9 mouse cellular contexts compared by ENCODE assay signal in the genomic region with DNA sequence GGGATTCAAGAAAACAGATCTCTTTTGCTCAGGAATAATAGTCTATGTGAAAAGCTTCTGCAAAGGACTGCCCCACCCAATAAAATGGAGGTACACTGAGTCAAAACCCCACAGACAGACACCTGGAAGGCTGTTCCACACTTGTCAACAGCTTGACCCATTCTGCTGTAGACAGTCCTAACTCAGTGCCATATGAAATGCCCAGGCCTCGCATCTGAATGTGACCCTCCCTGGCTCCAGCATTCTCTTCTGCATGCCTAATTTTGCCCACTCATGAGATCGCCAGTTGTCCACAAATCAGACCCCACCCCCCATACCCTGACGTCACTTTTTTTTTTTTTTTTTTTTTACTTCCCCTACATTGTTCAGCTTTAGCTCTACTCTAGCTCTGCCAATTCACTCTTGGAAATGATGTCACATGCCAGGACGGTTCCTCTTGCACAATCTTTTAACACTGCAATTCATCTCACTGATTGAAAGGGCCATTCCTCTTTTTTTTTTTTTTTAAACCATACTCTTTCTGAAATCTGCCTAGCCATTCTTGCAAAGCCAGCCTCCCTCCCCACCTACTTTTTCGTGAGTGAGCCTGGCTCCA. TPM values are rescaled to one million over a fixed set of nuclear protein-coding genes. Genes with fewer than 3 reads are reported as not detected.
A peak's percentile ranks its signal among the peaks of the same experiment; 100 is the strongest.
DNase-seq lines count a peak whose midpoint lies in the region; ATAC-seq and TF ChIP-seq lines count a peak whose summit lies in the region.
"Had no signal": no experiment of that assay in that cellular context is flagged by ENCODE, and none has a peak within 500 bp of the region (broad histone marks: within the 10 kb centered on the region; RNA-seq: fewer than 3 reads in every experiment).

No protein-coding gene starts in this region.

- no peak for TF ChIP-seq CTCF in liver, embryonic 14.5 days (IDR thresholded peaks at IDR 0.05; ENCODE audit: low read depth)

- 59% methylated on average over 5 of the region's 5 CpGs for WGBS in midbrain, embryonic 13.5 days
- 69% methylated on average over 5 of the region's 5 CpGs for WGBS in midbrain, embryonic 11.5 days
- WGBS in liver, embryonic 14.5 days (ENCODE audit: insufficient replicate concordance): 25% methylated on average over 5 of the region's 5 CpGs
- WGBS in kidney, embryonic 14.5 days: 76% methylated on average over 5 of the region's 5 CpGs

- peak; percentile 30 for DNase-seq in adrenal gland, adult 8-10 months
- no peak for DNase-seq in adrenal gland, postnatal 25 days
- DNase-seq in midbrain, embryonic 11.5 days (ENCODE audit: low spot score, missing footprints): no peak
- no peak for DNase-seq in liver, embryonic 14.5 days (ENCODE audit: low read depth in 3 of 3, low spot score in 3 of 3)
- DNase-seq in skeletal muscle tissue, adult 2 months (ENCODE audit: low read depth, low spot score): peak; percentile 41
- DNase-seq in left cerebral cortex, adult 18-20 months (ENCODE audit: low spot score in 2 of 2): no peak

- H3K4me1 ChIP-seq in midbrain, embryonic 13.5 days (replicated peaks): peaks cover 12% of the 10 kb centered on the region
- peaks cover 3% of the 10 kb centered on the region for H3K4me1 ChIP-seq in midbrain, embryonic 11.5 days (ENCODE audit: control insufficient read depth, insufficient read depth, low read length)
- H3K4me1 ChIP-seq in liver, embryonic 14.5 days (replicated peaks; ENCODE audit: control insufficient read depth in 2 of 2, insufficient read depth in 2 of 2, low read length in 1 of 2): peaks cover 69 to 71% of the 10 kb centered on the region in 2 experiments
- no peaks in the 10 kb centered on the region for H3K4me1 ChIP-seq in kidney, embryonic 14.5 days (ENCODE audit: control insufficient read depth, insufficient read depth, low read length)

- H3K9ac ChIP-seq in midbrain, embryonic 13.5 days (replicated peaks): no peak overlapping the region
- no peak overlapping the region for H3K9ac ChIP-seq in midbrain, embryonic 11.5 days (ENCODE audit: low read length)
- H3K9ac ChIP-seq in liver, embryonic 14.5 days (replicated peaks): peak overlapping the region; percentile 85
- no peak overlapping the region for H3K9ac ChIP-seq in kidney, embryonic 14.5 days (ENCODE audit: low read depth, low read length)
- H3K9ac ChIP-seq: midbrain, embryonic 12.5 days had no signal

- ATAC-seq in midbrain, embryonic 13.5 days: no peak
- no peak for ATAC-seq in midbrain, embryonic 11.5 days (ENCODE audit: low FRiP score)
- ATAC-seq in liver, embryonic 14.5 days (ENCODE audit: insufficient read depth): no peak
- ATAC-seq in kidney, embryonic 14.5 days (ENCODE audit: low FRiP score, low TSS enrichment): no peak

- H3K36me3 ChIP-seq in midbrain, embryonic 13.5 days: no peaks in the 10 kb centered on the region
- H3K36me3 ChIP-seq in midbrain, embryonic 11.5 days (ENCODE audit: control insufficient read depth, insufficient read depth, low read length): no peaks in the 10 kb centered on the region
- no peaks in the 10 kb centered on the region for H3K36me3 ChIP-seq in liver, embryonic 14.5 days (replicated peaks; ENCODE audit: control insufficient read depth, insufficient read depth, low read depth)
- no peaks in the 10 kb centered on the region for H3K36me3 ChIP-seq in kidney, embryonic 14.5 days (ENCODE audit: control insufficient read depth, insufficient read depth, low read length)
- H3K36me3 ChIP-seq: midbrain, embryonic 12.5 days had no signal

- H3K27ac ChIP-seq in midbrain, embryonic 13.5 days: 0 out of 2 replicates have a peak overlapping the region, but pooled peaks have one; percentile 47
- H3K27ac ChIP-seq in midbrain, embryonic 11.5 days (ENCODE audit: low read depth, low read length): no peak overlapping the region
- H3K27ac ChIP-seq in liver, embryonic 14.5 days: peak overlapping the region; percentile 100
- H3K27ac ChIP-seq in kidney, embryonic 14.5 days (ENCODE audit: low read depth, low read length): no peak overlapping the region

- TF ChIP-seq EP300 in liver, embryonic 14.5 days (IDR thresholded peaks at IDR 0.05; ENCODE audit: low read depth): no peak

- H3K9me3 ChIP-seq in midbrain, embryonic 13.5 days: no peaks in the 10 kb centered on the region
- no peaks in the 10 kb centered on the region for H3K9me3 ChIP-seq in midbrain, embryonic 11.5 days (ENCODE audit: control insufficient read depth, low read length)
- H3K9me3 ChIP-seq in liver, embryonic 14.5 days (ENCODE audit: control insufficient read depth, low read length): no peaks in the 10 kb centered on the region
- no peaks in the 10 kb centered on the region for H3K9me3 ChIP-seq in kidney, embryonic 14.5 days (ENCODE audit: control insufficient read depth, low read length)
- H3K9me3 ChIP-seq: midbrain, embryonic 12.5 days had no signal

- no peak overlapping the region for H3K4me2 ChIP-seq in midbrain, embryonic 13.5 days (replicated peaks)
- H3K4me2 ChIP-seq in midbrain, embryonic 11.5 days: no peak overlapping the region
- peak overlapping the region; percentile 86 for H3K4me2 ChIP-seq in liver, embryonic 14.5 days (ENCODE audit: low read depth)
- no peak overlapping the region for H3K4me2 ChIP-seq in kidney, embryonic 14.5 days (replicated peaks; ENCODE audit: low read depth, low read length)
- H3K4me2 ChIP-seq: midbrain, embryonic 12.5 days had no signal

- H3K4me3 ChIP-seq in midbrain, embryonic 13.5 days (replicated peaks): no peak overlapping the region
- no peak overlapping the region for H3K4me3 ChIP-seq in midbrain, embryonic 11.5 days (ENCODE audit: low read depth, low read length)
- peak overlapping the region in 1 of 2 experiments; percentile 33; a peak in 2 of 4 replicates for H3K4me3 ChIP-seq in liver, embryonic 14.5 days (ENCODE audit: insufficient read depth in 1 of 2, low read depth in 2 of 2, low read length in 2 of 2)
- no peak overlapping the region for H3K4me3 ChIP-seq in kidney, embryonic 14.5 days (ENCODE audit: low read length)
- H3K4me3 ChIP-seq: midbrain, embryonic 12.5 days had no signal

- no peaks in the 10 kb centered on the region for H3K27me3 ChIP-seq in midbrain, embryonic 13.5 days
- no peaks in the 10 kb centered on the region for H3K27me3 ChIP-seq in midbrain, embryonic 11.5 days (ENCODE audit: control insufficient read depth, insufficient read depth, low read length)
- H3K27me3 ChIP-seq in liver, embryonic 14.5 days (ENCODE audit: control insufficient read depth, insufficient read depth, low read length): no peaks in the 10 kb centered on the region
- H3K27me3 ChIP-seq in kidney, embryonic 14.5 days (ENCODE audit: control insufficient read depth, insufficient read depth, low read length): no peaks in the 10 kb centered on the region

RNA-seq across cellular contexts. Expression of a gene that starts 1.5 kb away (rescaled TPM):
- 1 to 10 TPM in 1 of 4 experiments, under 1 TPM in 2, not detected in 1; 0.35 to 1.2 (median 0.74) TPM for total RNA-seq in adrenal gland, adult 8-10 months (2022)
- 0.36 and 1.5 TPM in 2 replicates for total RNA-seq in adrenal gland, postnatal 25 days (2021)
- 0.43 and 0.58 TPM in 2 replicates for polyA plus RNA-seq in midbrain, embryonic 13.5 days (2015; fragmentation: Nextera tagmentation; extraction: Ambion mirVana)
- 0.12 TPM in 1 of 2 replicates, not detected in the other for polyA plus RNA-seq in midbrain, embryonic 11.5 days (2014; fragmentation: Nextera tagmentation; extraction: Ambion mirVana)
- polyA plus RNA-seq in liver, embryonic 14.5 days (2012; rRNA removed): 3.5 and 4.1 TPM in 2 replicates
- polyA plus RNA-seq in liver, embryonic 14.5 days (2014; fragmentation: Nextera tagmentation; extraction: Ambion mirVana): 8.6 and 9.0 TPM in 2 replicates
- 1 to 10 TPM; 1.5 to 1.9 TPM for total RNA-seq in left cerebral cortex, adult 18-20 months (2021)
- 0.14 and 0.27 TPM in 2 replicates for polyA plus RNA-seq in kidney, embryonic 14.5 days (2014; fragmentation: Nextera tagmentation; extraction: Ambion mirVana)

RNA-seq across cellular contexts. Expression of a gene that starts 48.6 kb away (rescaled TPM):
- 10 to 100 TPM; 53.9 to 84.0 (median 63.2) TPM for total RNA-seq in adrenal gland, adult 8-10 months (2022)
- total RNA-seq in adrenal gland, postnatal 25 days (2021): 73.6 and 78.5 TPM in 2 replicates
- 5.0 and 8.6 TPM in 2 replicates for polyA plus RNA-seq in midbrain, embryonic 13.5 days (2015; fragmentation: Nextera tagmentation; extraction: Ambion mirVana)
- 0.60 and 0.77 TPM in 2 replicates for polyA plus RNA-seq in midbrain, embryonic 11.5 days (2014; fragmentation: Nextera tagmentation; extraction: Ambion mirVana)
- 0.47 and 0.58 TPM in 2 replicates for polyA plus RNA-seq in liver, embryonic 14.5 days (2012; rRNA removed)
- polyA plus RNA-seq in liver, embryonic 14.5 days (2014; fragmentation: Nextera tagmentation; extraction: Ambion mirVana): 0.79 and 1.3 TPM in 2 replicates
- total RNA-seq in left cerebral cortex, adult 18-20 months (2021): 10 to 100 TPM; 16.3 to 16.8 TPM
- 306 and 400 TPM in 2 replicates for polyA plus RNA-seq in kidney, embryonic 14.5 days (2014; fragmentation: Nextera tagmentation; extraction: Ambion mirVana)

Comparison
In these comparisons a context has a peak if more than half of its experiments do, and no peak if none do; other contexts are left out.
1. DNase-seq: peak in adrenal gland, adult 8-10 months (single experiment) and skeletal muscle tissue, adult 2 months (single experiment); none in adrenal gland, postnatal 25 days (single experiment), midbrain, embryonic 11.5 days (single experiment), liver, embryonic 14.5 days (0 of 3) and left cerebral cortex, adult 18-20 months (0 of 2).
2. H3K27ac ChIP-seq: peak in midbrain, embryonic 13.5 days (single experiment) and liver, embryonic 14.5 days (single experiment); none in midbrain, embryonic 11.5 days (single experiment) and kidney, embryonic 14.5 days (single experiment).
3. RNA of a gene that starts 48.6 kb away (polyA plus RNA-seq): 306 to 400 TPM in kidney, embryonic 14.5 days; 5.0 to 8.6 TPM in midbrain, embryonic 13.5 days, 0.47 to 1.3 TPM in liver, embryonic 14.5 days and 0.60 to 0.77 TPM in midbrain, embryonic 11.5 days; every median in the first group is over 10 times any median in the second.